Mouse (Mus musculus) CD4-positive, CD25-positive, alpha-beta regulatory T cell, adult 4 months (primary cell): ENCODE results near the gene Nod1. TPM values are rescaled to one million over a fixed set of nuclear protein-coding genes. Genes with fewer than 3 reads are reported as not detected.

Experiments used
- ATAC-seq: one replicate; pipeline ENCODE4 v1.8.0; 2017
- polyA plus RNA-seq, 2 experiments: library from polyadenylated mRNA; unstranded; fragments of 100-300 nt; shearing (Covaris generic); gene quantifications; one replicate each; pipeline ENCODE4 v1.2.1; 2017

Gene Nod1
- polyA plus RNA-seq, 2 experiments from 2014 or later = 17.0 to 18.6 TPM

DNA sequence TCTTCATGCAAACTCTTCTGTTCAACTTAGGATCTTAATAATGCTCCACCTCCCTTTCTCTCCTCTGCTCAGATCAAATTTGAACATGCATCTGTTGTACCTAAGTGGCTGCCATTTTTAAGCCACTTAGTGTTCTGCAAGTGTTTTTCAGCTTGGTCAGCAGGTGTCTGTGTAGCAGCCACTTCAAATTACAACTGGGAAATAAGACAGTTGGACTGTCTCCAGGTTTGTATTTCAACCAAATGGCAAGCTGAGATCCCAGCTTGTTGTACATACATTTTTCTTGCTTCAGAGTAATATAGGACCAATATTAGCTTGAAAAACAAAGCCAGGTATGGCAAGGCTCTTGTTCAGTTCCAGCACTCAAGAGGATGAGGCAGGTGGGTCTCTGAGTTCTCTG lies 93.9 kb downstream of the Nod1 start:
- no peak for ATAC-seq

DNA sequence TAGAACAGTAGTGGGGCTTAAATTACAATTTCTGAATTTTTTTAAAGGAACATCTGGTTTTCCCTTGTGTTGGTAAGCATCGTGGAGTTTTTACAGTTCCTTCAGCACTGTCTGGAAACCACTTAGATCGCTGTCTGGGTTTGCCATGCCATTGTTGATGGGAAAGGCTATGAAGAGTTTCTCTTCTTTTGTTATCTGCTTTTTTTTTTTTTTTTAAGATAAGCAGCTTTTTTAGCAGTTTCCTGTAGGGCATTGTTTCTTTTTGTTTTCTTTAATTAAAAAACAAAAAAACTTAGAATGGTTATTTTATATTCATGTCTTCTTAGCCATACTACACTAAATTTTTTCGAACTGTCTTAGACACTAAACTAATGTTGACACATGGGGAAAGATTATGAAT lies 94.8 kb downstream of the Nod1 start:
- ATAC-seq = no peak

DNA sequence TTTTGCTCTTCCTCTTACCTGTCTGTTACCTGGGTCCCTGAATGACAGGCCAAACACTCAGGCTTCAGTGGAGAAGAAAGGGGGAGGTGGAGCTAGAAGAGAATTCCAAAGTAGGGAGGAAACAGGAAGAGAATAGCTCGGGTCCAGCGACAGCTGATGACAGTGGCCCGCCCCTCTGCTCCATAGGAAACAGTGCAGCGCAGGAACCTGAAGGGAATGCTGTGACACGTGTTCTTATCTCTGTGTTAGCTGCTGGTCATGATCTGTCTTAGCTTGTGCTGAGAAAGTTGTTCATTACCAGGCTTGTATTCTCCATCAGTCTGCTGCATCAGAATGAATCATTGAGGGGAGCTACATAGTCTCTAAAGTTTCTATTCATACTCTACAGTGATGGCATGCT lies 95.6 kb downstream of the Nod1 start:
- no peak for ATAC-seq

Other genes with a start within 250 kb of the Nod1 start
- 10 to 100 TPM; 22.9 to 26.1 TPM for gene Znrf2, start 155.7 kb downstream of the Nod1 start, polyA plus RNA-seq
- 10 to 100 TPM; 19.8 to 34.0 TPM for gene Ggct, start 20.3 kb upstream of the Nod1 start, polyA plus RNA-seq
- gene Gars, start 65.4 kb upstream of the Nod1 start, polyA plus RNA-seq = 10 to 100 TPM; 21.0 to 24.7 TPM
- gene Crhr2, start 160.4 kb upstream of the Nod1 start, polyA plus RNA-seq = not detected
- not detected for gene Inmt, start 202.4 kb upstream of the Nod1 start, polyA plus RNA-seq
- gene Mindy4, start 230.8 kb upstream of the Nod1 start, polyA plus RNA-seq = under 1 TPM; 0.08 to 0.66 TPM